Mouse (Mus musculus): Measurements from ENCODE around the gene Tmem247. TPM values are rescaled to one million over a fixed set of nuclear protein-coding genes. Genes with fewer than 3 reads are reported as not detected.

The Tmem247 gene
- not detected for total RNA-seq (2021)
- long read RNA-seq, experiment 1: 0 reads
- long read RNA-seq, experiment 2: 0 reads

DNA sequence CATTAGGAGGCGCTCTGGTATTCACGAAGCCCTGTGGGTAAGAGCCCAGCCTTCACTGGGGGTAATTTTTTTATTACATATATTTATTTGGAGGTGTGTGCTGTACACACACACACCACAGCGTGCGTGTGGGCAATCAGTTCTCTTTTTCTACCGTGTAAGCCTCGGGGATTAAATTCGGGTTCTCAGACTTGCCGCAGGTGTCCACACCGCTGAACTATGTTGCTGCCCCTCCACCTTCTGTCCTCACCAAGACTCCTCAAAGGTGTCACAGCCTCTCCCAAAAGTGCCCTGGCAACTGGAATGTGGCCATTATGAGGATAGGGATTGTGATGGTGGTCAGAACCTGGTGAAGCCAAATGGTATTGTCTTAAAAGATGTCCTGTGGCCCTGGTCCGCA, at the start of gene Tmem247:
Gene Tmem247 (plus strand): TSS at position 301 of the 400 bp plus-strand sequence.
- DNase-seq: no peak

DNA sequence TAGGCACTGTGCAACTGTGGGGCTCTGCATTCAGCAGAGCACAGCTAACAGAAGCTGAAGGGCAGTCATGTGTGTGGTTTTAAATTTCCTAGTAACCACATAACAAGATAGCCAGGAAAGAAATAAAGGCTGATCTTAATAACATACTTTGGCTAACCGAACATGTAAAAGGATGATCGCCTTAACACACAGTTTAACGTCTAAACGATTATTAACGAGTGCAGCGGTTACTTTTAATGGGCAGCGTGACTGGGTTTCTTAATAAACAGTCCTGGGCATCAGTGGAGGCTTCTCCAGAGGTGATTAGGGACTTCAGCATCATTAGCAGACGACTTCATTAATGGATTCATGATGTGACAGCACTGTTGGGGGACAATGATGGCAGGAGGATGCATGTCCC, 46.6 kb upstream of the Tmem247 start:
- DNase-seq: no peak

DNA sequence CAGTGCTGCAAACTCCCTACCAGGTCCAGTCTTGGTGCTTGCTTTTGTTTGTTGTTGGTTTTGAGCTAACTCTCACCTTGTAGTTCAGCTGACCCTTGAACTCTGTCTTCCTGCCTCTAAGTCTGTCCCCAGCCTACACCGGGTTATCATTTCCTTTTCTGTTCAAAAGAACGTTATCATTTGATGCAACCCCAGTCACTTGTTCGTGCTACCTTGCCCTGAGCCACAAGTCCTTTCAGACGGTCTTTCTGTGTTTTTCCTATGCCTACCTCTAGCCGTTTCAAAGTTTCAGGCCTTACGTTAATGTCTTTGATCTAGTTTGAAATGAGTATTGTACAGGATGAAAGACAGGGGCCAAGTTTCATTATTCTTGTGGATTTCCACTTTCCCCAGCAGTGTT, 44.5 kb upstream of the Tmem247 start:
- DNase-seq: no peak

DNA sequence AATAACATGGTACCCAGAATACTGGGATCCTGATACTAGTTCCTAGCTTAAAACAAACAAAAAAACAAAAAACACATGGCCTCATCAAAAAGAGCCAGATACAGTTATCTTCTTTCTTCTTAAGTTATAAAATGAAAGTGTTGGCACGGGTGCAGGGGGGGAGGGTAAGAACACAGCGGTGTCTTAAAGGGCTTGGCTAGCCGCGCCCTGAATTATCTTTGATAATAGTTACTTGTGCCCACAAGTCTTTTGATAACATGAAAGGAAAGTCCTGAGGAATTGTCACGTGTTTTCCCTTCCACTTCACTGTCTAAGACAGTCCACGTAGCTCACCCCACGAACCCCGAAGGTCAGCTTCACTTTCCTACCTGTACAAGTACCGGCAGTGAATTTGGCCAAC, 40.2 kb upstream of the Tmem247 start:
- DNase-seq: no peak

DNA sequence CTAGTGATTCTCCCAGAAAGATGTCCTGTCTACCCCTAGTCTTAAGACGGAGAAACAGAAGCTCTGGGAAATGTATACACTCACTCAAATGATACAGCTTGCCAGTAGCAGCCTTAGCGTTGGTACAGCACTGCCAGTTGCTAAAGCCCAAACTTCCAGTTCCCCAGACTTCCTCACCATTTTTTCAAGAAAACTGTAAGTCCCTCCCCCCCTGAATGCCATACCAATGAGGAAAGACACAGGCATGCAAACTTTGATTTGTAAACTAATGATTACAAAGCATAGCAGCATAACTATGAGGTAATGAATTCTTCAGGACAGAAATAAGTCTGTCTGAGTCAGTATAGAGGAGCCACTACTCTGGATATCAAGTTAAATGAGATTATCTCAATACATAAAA, 39.4 kb upstream of the Tmem247 start:
- DNase-seq: no peak

DNA sequence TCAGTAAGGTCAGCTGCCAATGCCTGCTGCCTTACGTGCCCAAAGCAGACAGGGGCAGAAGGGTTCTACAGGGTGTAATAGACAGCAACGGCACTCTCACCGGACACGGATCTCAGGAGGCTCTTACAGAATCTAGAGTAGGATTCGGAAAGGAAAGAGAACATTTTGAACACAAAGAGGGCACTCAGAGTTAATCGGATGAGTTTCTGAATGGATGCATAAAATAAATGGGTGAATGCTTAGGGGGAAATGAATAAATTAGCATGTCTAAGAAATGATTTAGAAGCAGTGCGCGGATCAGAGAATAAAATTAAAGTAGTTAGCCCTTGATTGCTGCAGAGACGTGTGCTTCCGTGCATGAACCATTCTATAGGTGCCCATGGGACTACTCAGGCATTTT, 37.1 kb upstream of the Tmem247 start:
- DNase-seq: no peak

DNA sequence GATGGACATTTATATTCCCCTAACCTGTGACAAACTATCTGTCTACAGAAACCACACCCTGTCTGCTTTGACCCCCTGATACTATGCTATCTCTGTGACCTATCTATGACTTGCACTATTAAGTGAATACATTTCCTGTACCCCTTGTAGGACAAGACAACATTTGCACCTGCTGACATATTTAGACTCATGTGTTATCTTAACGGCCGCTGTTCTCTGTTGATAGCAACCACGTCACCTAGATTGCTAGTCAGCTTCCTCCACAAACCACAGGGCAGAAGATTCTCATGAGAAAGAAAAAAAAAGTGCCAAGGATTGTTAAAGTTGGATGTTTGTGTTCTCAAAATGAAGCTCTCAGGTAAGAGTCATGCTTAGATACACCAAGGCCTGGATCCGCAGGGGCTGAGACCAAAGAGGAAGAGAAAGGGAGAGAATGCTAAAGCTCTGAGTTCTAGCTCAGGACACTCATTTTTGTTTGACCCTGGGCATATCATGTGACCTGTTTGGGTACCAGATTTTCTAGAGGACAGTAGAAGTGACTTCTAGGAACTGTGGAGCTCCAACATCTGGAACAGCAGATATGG, 36.6 kb upstream of the Tmem247 start:
- no peak for DNase-seq

DNA sequence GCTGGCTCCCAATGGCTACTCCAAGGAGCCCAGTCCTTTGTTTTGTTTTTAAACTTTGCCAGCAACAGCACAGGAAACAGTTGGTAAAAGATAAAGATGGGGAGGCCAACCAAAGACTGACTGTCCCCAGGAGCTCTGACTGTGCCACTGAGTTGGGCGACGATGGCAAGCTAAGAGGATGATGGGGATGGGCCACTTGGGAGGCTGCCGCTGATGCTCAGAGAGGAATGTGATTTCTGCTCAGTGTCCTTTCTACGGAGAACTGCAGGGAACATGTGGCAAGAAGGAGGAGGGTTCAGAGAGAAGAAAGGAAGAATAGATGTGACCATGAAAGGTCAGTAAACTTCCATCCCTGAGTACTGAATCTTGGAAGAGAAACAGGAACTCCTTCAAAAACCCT, 22.0 kb upstream of the Tmem247 start:
- no peak for DNase-seq

DNA sequence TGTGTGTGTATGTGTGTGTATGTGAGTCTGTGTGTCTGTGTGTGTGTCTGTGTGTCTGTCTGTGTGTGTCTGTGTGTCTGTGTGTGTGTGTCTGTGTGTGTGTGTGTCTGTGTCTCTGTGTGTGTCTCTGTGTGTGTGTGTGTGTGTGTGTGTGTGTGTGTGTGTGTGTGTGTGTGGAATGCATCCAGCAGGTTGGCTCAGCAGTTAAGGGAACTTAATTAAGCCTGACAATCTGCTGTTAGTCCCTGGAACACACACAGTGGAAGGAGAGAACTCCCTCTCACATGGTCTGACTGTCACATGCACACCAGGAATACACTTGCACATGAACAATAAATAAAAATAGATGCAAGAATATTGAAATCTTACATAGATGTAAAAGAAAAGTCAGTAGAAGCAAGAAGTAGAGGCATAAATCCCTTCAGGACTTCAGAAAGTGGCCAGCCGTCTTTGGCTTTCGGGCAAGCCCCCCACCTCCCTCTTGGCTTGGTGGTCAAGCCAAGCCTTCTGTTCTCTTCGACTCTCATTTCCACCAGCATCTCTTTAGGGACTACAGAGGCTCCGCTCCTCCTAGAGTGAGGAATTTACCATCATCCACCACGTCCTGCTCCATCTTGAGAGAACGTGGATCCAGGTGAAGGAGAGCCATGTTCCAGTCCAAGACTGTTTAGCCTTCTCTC, 19.5 kb upstream of the Tmem247 start:
- DNase-seq: no peak

DNA sequence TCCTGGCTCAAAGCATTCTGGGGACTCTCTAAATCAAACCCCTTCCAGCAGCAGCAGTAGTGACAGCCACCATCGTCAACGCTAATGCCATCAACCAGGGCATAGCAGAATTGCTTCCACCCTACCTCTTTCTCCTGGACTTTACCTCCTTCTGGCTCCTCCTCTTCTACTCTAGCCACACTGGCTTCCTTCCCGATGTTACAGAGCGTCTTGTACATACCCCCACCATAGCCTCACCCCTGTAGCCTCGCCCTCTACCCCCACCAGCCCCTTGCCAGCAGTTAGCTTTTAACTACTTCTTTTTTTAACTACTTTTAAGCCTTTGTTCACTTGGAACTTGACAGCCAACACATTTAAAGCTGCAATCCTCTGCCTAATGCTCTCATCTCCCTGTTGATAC, 17.3 kb upstream of the Tmem247 start:
- DNase-seq: no peak

DNA sequence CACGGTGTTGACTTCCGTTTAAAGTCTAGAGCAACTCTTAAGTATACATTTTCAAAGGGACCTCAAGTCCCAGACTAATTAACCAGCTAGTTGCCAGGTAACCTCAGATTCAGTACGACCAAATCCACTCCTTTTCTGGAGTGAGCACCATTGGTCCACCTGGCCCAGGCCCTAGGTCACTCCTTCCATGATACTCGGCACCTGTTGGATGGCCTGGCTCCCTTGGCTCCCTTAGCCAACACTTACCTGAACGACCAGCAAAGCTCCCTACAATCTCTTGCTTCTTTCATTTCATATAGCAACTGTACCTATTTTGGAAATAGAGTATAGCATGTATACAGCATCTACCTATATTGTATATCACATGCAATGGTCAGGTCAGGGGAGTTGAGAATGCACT, 16.6 kb upstream of the Tmem247 start:
- no peak for DNase-seq

DNA sequence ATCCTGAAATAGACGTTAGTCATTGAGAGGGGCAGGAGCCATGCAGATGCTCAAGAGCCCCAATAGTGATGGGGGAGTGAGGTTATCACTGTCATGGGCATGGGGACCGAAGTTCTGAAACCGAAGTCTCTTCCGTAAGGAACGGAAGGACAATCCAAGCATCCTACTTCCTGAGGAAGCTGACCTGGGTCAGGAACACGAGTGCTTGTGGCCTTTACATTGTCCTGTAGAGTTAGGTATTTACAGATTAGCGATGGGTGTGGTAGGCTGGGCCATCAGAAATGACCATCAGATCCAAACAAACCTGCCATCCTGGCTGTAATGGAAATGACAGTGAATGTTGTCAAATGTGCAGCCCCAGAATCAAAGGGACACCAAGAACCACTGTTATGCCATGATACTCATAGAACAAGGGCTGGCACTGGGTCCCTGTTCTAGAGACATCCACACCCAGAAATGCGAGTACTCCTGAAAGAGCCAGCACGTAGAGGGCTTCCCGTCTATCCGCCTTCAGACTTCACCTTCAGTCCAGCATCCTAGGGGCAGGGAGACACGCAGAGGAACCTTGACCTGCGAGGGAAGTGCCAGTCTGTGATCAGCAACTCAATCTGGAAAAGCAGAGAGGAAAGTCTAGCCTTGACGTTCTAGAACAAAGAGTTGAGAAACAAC, 14.6 kb upstream of the Tmem247 start:
- no peak for DNase-seq

DNA sequence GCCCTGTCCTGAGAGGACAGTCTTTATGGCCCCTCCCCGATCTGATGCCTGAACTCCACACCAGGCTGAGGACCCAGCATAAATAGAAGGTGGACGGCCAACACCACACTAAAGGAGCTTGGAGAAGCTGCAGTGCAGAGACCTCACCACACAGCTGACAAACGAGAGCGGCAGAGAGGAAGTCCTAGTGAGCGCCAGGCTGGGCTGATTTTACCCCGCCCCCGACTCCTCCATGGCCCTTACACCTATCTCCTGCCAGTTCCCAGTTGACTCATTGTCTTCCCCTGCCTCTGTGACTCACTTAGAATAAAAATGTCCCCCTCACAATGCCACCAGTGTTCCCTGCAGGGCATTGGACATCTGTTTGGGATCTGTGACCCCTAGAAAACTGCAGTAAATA, 13.6 kb upstream of the Tmem247 start:
- no peak for DNase-seq

DNA sequence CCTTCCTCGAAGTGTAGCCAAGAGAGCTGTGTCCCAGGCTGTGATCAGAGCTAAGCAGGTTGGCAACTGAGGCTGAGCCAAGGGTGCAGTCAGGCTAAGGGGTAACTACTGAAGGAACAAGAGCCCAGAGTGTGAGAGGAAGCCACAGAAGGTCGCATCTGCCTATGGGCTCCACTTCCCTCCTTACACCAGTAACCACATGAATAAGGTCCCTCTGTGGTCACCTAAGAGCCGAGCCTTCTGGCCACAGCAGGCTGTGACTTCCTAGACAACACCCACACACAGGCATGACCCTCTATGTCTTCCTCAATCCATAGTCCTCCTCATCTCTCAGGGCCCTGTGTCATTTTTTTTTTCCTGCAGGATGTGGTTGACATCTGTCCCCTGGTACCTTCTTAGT, 12.9 kb upstream of the Tmem247 start:
- no peak for DNase-seq

DNA sequence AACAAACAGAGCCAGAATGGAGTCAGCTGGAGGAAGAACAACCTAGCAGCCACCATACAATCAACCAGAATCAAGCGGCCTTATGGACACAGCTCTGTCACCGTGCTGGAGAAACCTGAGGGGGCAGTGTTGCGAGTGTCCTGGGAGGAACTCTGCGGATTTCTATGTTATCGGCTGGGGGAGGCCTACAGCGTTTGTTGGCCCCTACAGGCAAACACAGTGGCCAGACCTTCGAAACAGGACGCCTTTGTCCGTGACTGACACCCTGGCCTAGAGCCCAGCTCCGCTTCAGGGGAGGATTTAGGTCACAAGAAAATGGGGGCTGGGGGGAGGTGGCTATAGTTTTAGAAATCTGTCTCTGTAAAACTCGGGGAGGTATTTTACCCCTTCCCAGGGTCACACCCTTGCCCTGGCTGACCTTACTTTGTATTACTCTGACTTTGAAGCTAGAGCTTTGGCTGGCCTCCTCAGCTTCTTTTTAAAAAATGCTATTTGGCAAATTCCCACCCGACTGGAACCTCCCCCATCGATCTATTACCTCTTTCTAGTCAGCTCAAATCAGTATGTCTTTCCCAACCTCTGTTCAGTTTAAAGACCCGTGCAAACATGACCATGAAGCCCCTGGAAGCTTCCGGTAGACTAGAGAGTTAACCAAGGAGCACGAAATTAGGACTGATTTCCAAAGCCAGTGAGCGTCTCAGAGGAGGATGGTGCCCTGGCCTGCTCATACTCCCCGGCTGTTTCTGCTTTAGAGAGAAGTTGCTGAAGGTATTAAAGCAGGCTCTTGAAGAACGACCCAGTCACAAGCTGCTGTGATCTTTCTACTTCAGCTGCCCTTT, 11.6 kb upstream of the Tmem247 start:
- peak; percentile 63 for DNase-seq

DNA sequence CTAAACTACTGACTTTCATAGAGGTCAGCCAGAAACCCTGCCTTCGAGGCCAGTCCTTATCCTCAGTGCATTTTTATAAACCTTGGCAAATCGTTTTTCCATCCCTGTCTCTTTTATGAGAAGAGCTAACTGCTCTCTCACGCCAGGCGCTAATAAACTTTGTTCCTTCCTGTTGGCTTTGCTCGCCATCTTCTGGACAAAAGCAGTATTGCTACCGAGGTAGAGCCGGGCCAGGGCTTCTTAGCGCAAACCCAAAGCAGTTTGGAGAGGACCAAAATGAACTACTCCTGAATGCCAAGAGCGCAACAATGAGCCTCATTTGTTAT, 11.0 kb upstream of the Tmem247 start:
- DNase-seq: peak; percentile 84

DNA sequence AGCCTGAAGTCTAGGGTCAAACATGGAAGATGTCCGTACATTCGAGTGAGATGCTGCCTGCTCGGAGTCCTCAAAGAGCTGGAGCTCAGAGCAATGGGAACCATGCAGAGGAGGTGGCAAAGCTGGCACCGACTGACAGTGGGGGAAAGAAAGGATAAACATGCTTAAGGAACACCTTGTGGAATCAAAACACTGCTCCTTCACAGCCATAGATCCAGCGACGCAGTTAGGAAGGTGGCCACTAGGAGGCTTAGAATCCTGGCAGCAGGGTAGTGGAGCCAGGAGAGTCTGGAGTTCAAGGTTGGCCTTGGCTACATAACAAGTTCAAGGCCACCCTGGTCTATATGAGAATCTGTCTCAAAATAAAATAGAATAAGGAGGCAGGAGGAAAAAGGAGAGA, 10.5 kb upstream of the Tmem247 start:
- DNase-seq: no peak

DNA sequence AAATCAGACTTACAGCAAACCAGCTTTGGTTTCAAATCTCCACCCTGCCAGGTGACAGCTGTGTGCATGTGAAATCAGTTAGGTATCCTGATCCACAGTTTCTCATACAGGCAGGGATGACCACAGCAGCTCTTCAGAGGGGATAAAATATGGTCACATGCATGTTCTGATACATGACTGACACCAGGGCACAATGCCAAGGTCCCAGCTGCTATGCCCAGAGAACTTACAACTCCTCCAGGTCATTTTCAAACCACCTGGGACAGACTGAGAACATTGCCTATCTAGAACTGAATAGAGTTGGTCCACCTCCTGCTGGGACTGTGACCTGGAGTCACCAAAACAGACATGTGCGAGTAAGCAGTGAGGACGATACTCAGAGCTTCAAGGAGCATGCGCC, 10.1 kb upstream of the Tmem247 start:
- DNase-seq: no peak

DNA sequence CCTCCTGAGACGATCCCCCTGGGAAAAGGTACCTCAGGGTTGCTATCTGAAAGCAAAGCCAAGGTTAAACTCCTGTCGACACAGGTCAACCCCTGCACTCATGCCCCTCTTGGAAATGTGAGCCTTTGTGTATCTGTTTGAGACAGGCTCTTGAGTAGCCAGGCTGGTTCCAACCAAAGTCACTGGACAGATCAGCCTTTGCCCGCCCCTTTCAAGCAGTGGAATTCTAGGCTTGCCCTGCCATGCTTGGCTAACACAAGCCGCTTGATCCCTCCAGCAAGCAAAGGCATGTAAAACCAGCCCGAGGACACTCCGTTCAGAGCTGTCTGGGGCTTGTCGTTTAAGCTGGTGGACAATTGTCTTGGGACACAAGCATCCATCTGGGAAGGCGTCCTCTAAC, 8.8 kb upstream of the Tmem247 start:
- no peak for DNase-seq

DNA sequence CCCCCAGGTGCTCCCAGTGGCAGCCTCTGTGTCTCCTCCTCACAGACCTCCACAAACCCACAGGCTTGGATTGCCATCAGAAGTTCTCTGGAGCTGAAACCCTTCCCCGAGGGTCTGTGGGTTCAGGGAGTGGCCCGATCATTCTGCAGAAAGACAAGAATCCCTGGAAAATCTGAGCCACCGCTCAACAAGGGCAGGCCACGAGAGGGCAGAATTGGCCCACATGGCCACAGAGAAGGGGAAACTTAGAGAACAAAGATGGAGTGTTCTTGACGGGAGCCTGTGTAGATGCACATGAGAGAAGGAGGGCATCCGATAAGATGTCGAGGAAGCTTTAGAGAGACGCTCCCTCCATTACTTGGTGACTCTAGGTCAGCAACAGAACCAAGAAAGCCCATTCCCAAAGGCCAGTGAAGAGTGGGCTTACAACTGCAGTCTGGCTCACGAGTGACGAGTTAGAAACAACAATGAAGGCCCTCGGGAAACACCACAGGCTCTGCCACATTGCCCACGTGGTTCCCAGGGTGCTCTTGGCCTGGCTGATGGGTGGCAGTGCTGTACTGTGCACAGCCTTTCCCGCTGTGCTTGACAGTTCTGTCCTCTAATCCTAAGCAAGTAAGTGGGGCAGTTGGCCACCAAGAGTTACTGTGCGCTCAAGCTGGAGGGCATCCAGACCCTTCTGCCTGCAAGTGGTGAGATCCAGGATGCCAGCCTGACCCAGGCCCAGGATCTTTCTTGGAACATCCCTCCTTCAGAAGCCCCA, 7.2 kb upstream of the Tmem247 start:
- DNase-seq: peak; percentile 52

DNA sequence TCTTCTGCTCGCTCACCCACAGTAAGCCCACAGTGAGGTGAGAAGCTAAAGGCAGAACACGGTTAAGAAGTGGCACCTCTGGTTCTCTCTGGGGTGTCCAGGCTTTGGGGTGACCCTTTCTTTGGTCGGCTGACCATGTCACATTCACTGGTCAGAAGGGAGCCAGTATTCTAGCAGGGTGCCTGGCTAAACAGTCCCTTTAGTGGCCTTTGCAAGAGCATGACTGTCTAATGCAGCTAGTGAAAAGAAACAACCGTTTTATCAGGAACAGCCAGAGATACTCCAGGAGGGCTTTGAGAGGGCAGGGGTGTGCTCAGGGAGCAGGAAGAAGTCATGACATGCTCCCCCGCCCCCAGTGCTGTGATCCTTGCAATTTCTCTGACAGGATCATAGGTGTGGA, 5.9 kb upstream of the Tmem247 start:
- no peak for DNase-seq

DNA sequence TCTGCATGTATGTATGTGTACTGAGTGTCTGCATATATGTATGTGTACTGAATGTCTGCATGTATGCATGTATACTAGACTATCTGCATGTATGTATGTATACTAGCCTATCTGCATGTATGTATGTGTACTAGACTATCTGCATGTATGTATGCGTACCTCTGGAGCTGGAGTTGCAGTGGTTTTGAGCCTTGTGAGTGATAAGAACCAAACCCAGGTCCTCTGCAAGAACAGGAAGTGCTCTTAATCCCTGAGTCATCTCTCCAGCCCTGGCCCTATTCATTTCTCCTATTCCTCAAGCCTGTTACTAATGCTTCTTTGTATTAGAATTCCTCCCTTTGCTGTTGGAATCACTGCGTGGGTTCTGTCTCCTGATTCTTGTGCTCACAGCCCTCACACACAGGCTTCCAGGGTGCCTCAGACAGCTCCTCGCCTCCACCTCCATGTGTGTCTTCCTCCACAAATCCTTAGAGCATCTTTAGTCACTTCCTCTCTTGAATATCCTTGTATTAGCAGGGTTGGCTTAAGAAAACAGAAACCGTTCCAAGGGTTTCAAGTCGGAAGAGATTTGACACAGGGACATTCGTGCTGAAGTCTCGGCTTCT, 4.0 kb upstream of the Tmem247 start:
- DNase-seq: no peak
